Mouse (Mus musculus) ES-Bruce4 (cell line): ENCODE data around the gene Greb1. TPM values are rescaled to one million over a fixed set of nuclear protein-coding genes. Genes with fewer than 3 reads are reported as not detected.
A peak's percentile ranks its signal among the peaks of the same experiment; 100 is the strongest.

ENCODE experiments used
- H3K27ac ChIP-seq: 2 replicates; pipeline ENCODE4 v1.5.1; 2012; ENCODE audit warnings: low read length, inconsistent platforms; ENCODE audit not compliant: insufficient read depth
- H3K27me3 ChIP-seq: 2 replicates; pipeline ENCODE4 v1.6.1; 2012; ENCODE audit warnings: mild to moderate bottlenecking, low read length, inconsistent platforms; ENCODE audit not compliant: control insufficient read depth, poor library complexity, insufficient read depth, severe bottlenecking
- H3K36me3 ChIP-seq: 2 replicates; pipeline ENCODE4 v1.6.1; 2012; ENCODE audit warnings: inconsistent platforms, mild to moderate bottlenecking, low read length, moderate library complexity; ENCODE audit not compliant: control insufficient read depth, poor library complexity, insufficient read depth, severe bottlenecking
- H3K4me1 ChIP-seq: one replicate; pipeline ENCODE4 v1.8.1; 2011; ENCODE audit warnings: low read length; ENCODE audit not compliant: control insufficient read depth, insufficient read depth
- H3K4me3 ChIP-seq: 2 replicates; pipeline ENCODE4 v1.5.1; 2011; ENCODE audit warnings: low read depth, mild to moderate bottlenecking, low read length
- H3K9ac ChIP-seq: 2 replicates; pipeline ENCODE4 v1.6.1; 2012; ENCODE audit warnings: low read depth, mild to moderate bottlenecking, inconsistent platforms; ENCODE audit not compliant: poor library complexity, severe bottlenecking
- H3K9me3 ChIP-seq: replicated peaks from 2 replicates; pipeline ENCODE4 v1.6.1; 2012; ENCODE audit warnings: mild to moderate bottlenecking, low read length, inconsistent platforms; ENCODE audit not compliant: control insufficient read depth, poor library complexity, insufficient read depth, severe bottlenecking
- CTCF ChIP-seq: IDR thresholded peaks from one replicate; pipeline ENCODE4 v1.8.1; 2011; ENCODE audit warnings: low read depth, low read length
- EP300 ChIP-seq: IDR thresholded peaks from 2 replicates; pipeline ENCODE4 v1.6.1; 2011; ENCODE audit warnings: low read depth, low read length; ENCODE audit not compliant: insufficient read depth
- POLR2A ChIP-seq: IDR thresholded peaks from one replicate; pipeline ENCODE4 v1.8.1; 2011; ENCODE audit warnings: low read length; ENCODE audit not compliant: insufficient read depth
- polyA plus RNA-seq: library from polyadenylated mRNA; stranded (reverse); fragments of >200 nt; gene quantifications from 2 replicates; pipeline ENCODE4 v1.2.4, GENCODE M21; 2011; ENCODE audit warnings: low read depth; ENCODE audit not compliant: missing spikeins, insufficient read depth, insufficient read length

Gene Greb1
- 10.2 and 11.5 TPM in 2 replicates for polyA plus RNA-seq

DNA sequence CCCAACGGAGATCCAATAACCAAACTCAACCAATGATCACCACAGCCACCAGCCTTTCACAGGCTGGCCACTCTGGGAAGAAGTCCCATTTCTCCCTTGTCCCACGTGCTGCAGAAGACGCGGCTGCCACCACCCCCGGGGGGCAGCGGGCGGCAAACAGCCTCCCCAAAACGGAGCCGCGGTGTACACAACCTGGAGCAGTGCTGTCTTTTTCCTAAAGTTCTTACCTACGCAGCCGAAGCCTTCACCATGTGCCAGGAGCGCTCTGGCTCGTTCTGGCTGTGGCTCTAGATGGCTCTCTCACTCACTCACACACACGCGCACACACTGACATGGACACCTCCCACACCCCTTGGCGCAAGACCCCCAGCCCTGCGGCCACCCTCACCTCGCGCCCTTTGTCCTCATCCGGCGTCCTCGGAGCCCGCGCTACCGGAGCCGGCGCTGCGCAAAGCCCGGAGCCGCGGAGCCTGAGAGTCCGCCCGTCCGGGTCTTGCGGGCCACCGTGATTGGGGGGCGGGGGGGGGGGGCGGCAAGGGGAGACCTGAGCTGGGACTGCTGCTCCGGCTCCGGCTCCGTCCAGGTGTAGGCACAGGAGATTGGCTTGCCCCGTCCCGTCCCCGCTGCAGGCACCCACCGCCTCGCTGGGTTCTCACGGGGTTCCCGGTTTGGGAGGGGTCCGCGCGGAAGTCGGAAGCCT, at the start of gene Greb1:
Greb1 (minus strand) TSS at position 628 of the 700 bp plus-strand sequence.
- Histone ChIP-seq H3K4me1 (no peaks in the 10 kb centered on the region), H3K27ac (no peak within 1 kb of the TSS), H3K36me3 (no peaks in the 10 kb centered on the region), H3K4me3 (peak within 1 kb of the TSS; percentile 92), H3K9ac (peak within 1 kb of the TSS; percentile 63), H3K27me3 (0 out of 2 replicates have a peak, but pooled peaks cover 2% of the 10 kb centered on the region), H3K9me3 (no peaks in the 10 kb centered on the region)
- TF ChIP-seq CTCF: no peak
- no peak for TF ChIP-seq POLR2A
- TF ChIP-seq EP300: no peak

DNA sequence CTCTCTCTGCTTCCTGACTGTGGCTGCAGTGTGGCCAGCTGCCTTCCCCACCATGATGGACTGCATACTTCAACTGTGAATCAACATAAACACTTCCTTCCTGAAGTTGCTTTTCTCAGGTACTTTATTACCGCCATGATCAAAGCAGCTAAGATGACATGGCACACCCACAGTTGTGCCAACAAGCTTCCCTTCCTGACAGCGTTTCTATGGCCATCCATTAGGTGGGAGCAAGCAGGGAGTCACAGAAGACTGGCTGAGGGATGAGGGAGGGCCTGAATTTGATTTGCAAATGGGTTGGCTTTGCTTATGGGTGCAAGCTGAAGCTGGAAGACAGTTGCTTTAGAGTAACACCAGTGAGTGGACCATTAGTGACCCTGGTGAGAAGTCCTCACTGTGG, 49.1 kb upstream of the Greb1 start:
- Histone ChIP-seq H3K4me3 (no peak overlapping the region), H3K9me3 (no peaks in the 10 kb centered on the region), H3K9ac (no peak overlapping the region), H3K36me3 (no peaks in the 10 kb centered on the region), H3K27ac (no peak overlapping the region), H3K4me1 (peaks cover 10% of the 10 kb centered on the region), H3K27me3 (no peaks in the 10 kb centered on the region)
- no peak for TF ChIP-seq POLR2A
- no peak for TF ChIP-seq CTCF
- no peak for TF ChIP-seq EP300

- no peaks in the 10 kb centered on the region for H3K27me3 ChIP-seq
- H3K27ac ChIP-seq: no peak overlapping the region
- TF ChIP-seq POLR2A (no peak), CTCF (no peak), EP300 (no peak)
- H3K36me3 ChIP-seq: no peaks in the 10 kb centered on the region
- no peak overlapping the region for H3K9ac ChIP-seq
- no peak overlapping the region for H3K4me3 ChIP-seq
- H3K9me3 ChIP-seq: no peaks in the 10 kb centered on the region
- H3K4me1 ChIP-seq: peaks cover 8% of the 10 kb centered on the region
Measured at GRCm38 (mm10) chr12:16848501-16848900, 47.8 kb upstream of the Greb1 start.

DNA sequence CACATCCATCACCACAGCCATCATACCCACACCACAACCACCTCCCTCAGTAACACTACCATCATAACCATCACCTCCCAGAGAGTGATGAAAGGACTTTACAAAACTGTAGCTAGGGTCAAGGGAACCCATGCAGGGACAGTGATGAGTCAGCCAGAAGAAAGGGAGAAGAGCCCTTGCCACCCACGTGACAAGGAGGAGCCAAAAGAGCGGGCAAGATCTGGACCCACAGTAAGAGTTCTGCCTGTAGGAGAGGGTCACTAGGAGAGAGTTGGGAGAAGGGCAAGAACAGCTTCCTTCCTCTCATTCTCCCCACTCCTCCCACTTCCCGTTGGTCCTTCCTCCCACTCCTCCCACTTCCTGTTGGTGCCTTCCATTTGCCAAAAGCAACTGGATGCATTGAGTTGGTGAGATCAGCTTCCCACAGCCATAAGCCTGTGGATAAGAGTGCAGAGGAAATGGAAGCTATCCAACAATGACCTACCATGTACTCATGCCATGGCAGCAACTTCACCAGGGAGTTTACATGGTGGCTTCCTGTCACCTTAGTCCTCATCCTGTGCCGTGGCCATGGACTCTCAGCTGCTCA, 46.6 kb upstream of the Greb1 start:
- H3K4me1 ChIP-seq: peaks cover 8% of the 10 kb centered on the region
- H3K27ac ChIP-seq: no peak overlapping the region
- H3K9me3 ChIP-seq: no peaks in the 10 kb centered on the region
- no peak overlapping the region for H3K4me3 ChIP-seq
- no peaks in the 10 kb centered on the region for H3K36me3 ChIP-seq
- no peak overlapping the region for H3K9ac ChIP-seq
- TF ChIP-seq CTCF (no peak), EP300 (no peak)
- H3K27me3 ChIP-seq: no peaks in the 10 kb centered on the region

DNA sequence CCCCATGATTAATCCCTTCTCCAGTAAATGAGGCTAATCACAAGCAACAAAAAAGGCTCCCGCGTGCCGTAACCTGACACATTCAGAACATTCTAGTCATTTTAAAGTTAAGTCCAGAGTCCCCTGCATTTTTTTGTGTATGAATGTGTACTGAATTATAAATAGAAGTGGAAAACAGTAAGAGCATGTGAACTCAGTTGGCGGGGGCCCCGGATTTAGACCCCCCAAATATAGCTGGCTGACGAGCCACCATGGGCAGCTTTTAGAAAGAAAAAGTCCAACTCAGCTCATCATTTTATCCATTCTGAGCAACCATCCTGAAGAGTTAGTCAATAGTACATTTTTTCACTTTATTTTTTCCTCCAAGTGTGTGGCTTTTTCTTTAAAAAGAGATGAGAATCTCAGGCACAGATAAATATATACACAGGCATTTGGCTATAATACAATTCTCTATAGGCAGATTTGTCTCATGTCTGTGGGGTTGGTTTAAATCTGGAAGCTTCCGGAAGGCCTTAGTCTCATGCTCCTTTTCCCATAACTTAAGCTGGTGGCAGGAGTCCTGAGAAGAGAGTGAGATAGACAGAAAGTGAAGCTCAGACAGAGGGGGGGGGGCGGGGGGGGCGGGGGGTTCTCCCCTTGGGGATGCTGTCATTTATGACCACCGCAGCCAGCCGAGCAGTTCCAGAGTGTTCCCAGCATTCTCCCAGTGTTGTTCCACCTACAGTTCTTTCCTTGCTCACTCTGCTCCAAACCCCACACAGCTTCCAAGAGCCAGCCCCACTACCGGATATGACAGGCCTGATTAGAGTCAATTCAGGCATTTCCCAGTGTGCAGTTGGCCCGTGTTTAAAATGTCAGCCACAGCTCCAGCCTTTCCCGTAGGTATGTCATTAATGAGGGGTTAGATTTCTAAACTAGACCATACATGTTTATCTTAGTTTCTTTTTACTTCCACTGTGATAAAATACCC, 44.2 kb upstream of the Greb1 start:
- H3K9ac ChIP-seq: no peak overlapping the region
- H3K27me3 ChIP-seq: no peaks in the 10 kb centered on the region
- no peak for TF ChIP-seq EP300
- TF ChIP-seq POLR2A: no peak
- TF ChIP-seq CTCF: no peak
- no peak overlapping the region for H3K4me3 ChIP-seq
- H3K27ac ChIP-seq: no peak overlapping the region
- no peaks in the 10 kb centered on the region for H3K4me1 ChIP-seq
- no peaks in the 10 kb centered on the region for H3K36me3 ChIP-seq
- no peaks in the 10 kb centered on the region for H3K9me3 ChIP-seq
